Mouse (Mus musculus): ENCODE measurements around the gene Ankrd55. TPM values are rescaled to one million over a fixed set of nuclear protein-coding genes. Genes with fewer than 3 reads are reported as not detected.

Ankrd55 gene
- polyA plus RNA-seq, 1 experiment from 2014 or later: 0.89 TPM

DNA sequence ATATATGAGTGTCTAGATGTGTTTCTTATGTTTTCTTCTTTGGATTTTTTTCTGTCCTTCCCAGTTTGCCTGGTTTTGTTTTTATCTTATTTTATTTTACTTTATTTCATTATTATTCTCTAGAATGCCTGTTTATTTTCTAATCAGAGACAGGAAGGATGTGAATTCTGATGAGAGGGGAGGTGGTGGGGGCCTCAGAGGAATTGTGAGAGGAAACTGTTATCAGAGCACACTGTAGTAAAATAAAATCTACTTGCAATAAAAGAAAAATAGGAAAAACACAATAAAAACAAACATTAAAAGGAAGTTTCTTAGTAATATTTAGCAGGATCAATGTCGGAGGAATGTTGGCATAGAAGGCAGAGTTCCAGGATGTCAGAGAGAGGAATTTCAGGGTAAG lies 116.9 kb downstream of the Ankrd55 start:
- H3K27me3 ChIP-seq: no peaks in the 10 kb centered on the region
- no peaks in the 10 kb centered on the region for H3K9me3 ChIP-seq
- no peaks in the 10 kb centered on the region for H3K36me3 ChIP-seq
- ATAC-seq (ENCODE audit: insufficient number of reproducible peaks, insufficient read depth, low FRiP score, low TSS enrichment, low read depth): no peak
- no peak overlapping the region for H3K4me3 ChIP-seq (replicated peaks)
- H3K4me1 ChIP-seq (replicated peaks): no peaks in the 10 kb centered on the region
- 74% methylated on average over 1 of the region's 1 CpGs for WGBS
- no peak overlapping the region for H3K27ac ChIP-seq
- no peak overlapping the region for H3K9ac ChIP-seq (replicated peaks)
- no peak overlapping the region for H3K4me2 ChIP-seq

DNA sequence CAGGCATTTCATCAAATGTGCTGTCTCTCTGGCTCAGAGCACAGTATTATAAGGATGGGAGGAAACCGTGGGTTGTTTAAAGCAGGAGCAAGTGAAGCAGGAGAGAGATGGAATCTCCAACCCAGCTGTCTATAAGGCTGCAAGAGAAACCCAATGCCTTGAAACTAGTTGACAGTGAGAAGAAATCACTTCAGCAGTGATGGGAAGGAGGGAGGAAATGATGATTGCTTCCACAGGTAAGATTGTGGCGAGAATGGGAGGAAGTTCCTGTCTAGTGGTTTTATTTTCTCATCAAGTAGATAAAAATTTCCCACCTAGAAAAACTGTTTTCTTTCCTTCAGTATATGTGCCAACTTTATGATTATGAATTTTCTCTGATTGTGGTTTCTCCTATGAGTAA lies 118.4 kb downstream of the Ankrd55 start:
- H3K4me1 ChIP-seq (replicated peaks): no peaks in the 10 kb centered on the region
- no peak overlapping the region for H3K9ac ChIP-seq (replicated peaks)
- H3K27me3 ChIP-seq: no peaks in the 10 kb centered on the region
- no peak overlapping the region for H3K4me2 ChIP-seq
- no peak for ATAC-seq (ENCODE audit: insufficient number of reproducible peaks, insufficient read depth, low FRiP score, low TSS enrichment, low read depth)
- H3K4me3 ChIP-seq (replicated peaks): no peak overlapping the region
- H3K27ac ChIP-seq: no peak overlapping the region
- 73% methylated on average over 2 of the region's 2 CpGs for WGBS
- no peaks in the 10 kb centered on the region for H3K9me3 ChIP-seq
- no peaks in the 10 kb centered on the region for H3K36me3 ChIP-seq

DNA sequence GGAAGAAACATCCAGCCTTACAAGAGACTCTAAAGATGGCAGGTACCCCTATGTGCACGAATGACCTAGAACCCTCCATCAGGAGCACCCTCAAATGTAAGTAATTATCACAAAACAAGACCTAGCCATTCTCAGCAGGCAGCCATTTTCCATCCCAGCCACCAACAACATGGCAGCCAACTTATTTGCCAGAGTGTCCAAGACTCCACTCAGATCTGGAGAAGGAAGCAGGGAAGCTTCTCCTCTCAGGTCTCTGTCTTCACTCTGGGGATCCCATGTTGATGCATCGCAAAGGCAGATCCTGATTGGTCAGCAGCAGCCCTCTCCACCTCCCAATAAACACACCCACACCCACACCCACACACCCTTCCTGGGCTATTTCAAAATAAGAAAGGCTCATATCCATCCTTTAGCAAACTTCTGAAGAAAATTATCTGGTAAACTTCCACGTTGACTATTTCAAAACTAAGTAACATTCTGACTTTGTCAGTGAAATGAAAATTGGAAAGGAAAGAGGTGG lies 119.0 kb downstream of the Ankrd55 start:
- Histone ChIP-seq H3K27ac (no peak overlapping the region), H3K27me3 (no peaks in the 10 kb centered on the region), H3K4me1 (replicated peaks) (no peaks in the 10 kb centered on the region), H3K4me2 (no peak overlapping the region), H3K36me3 (no peaks in the 10 kb centered on the region), H3K9ac (replicated peaks) (no peak overlapping the region), H3K4me3 (replicated peaks) (no peak overlapping the region), H3K9me3 (no peaks in the 10 kb centered on the region)
- ATAC-seq (ENCODE audit: insufficient number of reproducible peaks, insufficient read depth, low FRiP score, low TSS enrichment, low read depth): no peak
- WGBS: 88% methylated on average over 3 of the region's 3 CpGs

DNA sequence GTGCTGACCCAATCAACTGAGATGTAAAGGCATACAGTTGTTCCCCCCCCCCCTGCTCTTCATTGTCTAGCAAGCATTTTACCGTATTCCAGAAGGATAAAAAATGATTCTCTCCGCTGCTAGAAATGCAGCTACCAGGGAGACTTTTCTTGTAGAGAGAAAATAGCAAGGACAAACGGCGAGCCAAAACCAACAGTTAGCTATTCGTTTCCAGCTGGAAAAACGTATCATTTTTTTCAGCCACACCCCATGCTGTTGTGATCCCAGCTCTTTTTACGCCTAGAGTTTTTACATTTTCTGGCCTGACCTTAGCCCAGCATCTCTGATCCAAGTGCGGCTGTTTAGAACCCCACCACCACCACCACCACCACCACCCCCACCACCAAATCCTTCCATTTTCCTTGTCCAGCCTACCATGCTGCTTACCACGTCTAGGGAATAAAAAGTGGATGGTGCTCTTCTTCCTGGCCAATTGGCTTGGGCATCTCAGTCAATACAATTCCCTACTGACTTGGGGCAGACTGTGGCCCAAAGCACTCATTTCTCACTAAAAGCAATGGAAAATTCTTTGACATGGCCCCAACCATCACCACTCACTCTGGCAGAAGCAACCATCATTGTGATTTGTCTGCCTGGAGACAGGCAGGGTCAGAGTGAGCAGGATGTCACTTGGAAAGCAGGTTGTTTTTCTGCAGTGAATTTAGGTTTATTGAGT lies 119.7 kb downstream of the Ankrd55 start:
- Histone ChIP-seq H3K4me2 (no peak overlapping the region), H3K27me3 (no peaks in the 10 kb centered on the region), H3K4me3 (replicated peaks) (no peak overlapping the region), H3K9ac (replicated peaks) (no peak overlapping the region), H3K9me3 (no peaks in the 10 kb centered on the region), H3K4me1 (replicated peaks) (no peaks in the 10 kb centered on the region; the same call in 1 of the 2 replicates), H3K36me3 (no peaks in the 10 kb centered on the region), H3K27ac (no peak overlapping the region)
- ATAC-seq (ENCODE audit: insufficient number of reproducible peaks, insufficient read depth, low FRiP score, low TSS enrichment, low read depth): no peak
- 93% methylated on average over 9 of the region's 9 CpGs for WGBS

DNA sequence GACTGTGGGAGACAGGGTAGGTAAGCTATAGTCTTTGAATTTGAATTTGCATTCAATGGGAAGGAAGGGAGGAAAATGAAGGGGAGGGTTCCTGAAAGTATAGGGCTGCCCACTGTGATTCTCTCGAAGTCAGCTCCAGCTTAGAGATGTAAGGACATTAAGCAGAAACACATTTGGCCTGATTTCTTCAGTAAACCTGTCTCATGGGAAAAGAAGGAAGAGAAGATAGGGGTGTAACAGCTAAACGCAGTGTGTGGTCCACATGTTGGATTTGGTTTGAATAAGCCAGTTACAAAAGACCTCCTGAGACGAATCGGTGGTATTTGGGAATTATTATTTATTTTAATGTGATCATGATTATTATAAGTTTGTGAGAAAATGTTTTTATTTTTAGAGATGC lies 120.5 kb downstream of the Ankrd55 start:
- WGBS: 88% methylated on average over 4 of the region's 4 CpGs
- H3K9me3 ChIP-seq: no peaks in the 10 kb centered on the region
- no peak for ATAC-seq (ENCODE audit: insufficient number of reproducible peaks, insufficient read depth, low FRiP score, low TSS enrichment, low read depth)
- H3K9ac ChIP-seq (replicated peaks): no peak overlapping the region
- no peaks in the 10 kb centered on the region; the same call in 1 of the 2 replicates for H3K4me1 ChIP-seq (replicated peaks)
- H3K36me3 ChIP-seq: no peaks in the 10 kb centered on the region
- no peaks in the 10 kb centered on the region for H3K27me3 ChIP-seq
- H3K4me3 ChIP-seq (replicated peaks): no peak overlapping the region
- no peak overlapping the region for H3K27ac ChIP-seq
- no peak overlapping the region for H3K4me2 ChIP-seq

DNA sequence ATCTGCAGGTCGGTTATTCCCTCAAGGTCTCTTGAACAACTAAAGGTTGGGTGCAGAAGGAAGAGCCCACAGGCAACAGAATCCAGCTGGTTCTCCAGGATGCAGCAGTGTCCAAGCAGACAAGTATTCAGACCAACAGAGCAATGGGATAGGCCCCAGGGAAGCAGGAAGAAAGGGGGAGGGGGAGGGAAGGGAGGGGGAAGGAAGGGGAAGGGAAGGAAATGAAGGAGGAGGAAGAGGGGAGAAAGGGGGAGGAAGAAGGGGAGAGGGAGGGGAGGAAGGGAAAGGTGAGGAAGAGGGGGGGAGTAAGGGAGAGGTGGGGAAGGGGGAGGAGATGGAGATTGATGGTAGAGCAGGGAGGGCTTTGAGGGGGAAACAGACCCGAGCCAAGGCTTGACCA lies 121.1 kb downstream of the Ankrd55 start:
- no peak overlapping the region for H3K9ac ChIP-seq (replicated peaks)
- no peak for ATAC-seq (ENCODE audit: insufficient number of reproducible peaks, insufficient read depth, low FRiP score, low TSS enrichment, low read depth)
- WGBS: 75% methylated on average over 2 of the region's 2 CpGs
- H3K9me3 ChIP-seq: no peaks in the 10 kb centered on the region
- no peak overlapping the region for H3K27ac ChIP-seq
- H3K36me3 ChIP-seq: no peaks in the 10 kb centered on the region
- H3K4me3 ChIP-seq (replicated peaks): no peak overlapping the region
- H3K4me1 ChIP-seq (replicated peaks): no peaks in the 10 kb centered on the region; the same call in 1 of the 2 replicates
- H3K27me3 ChIP-seq: no peaks in the 10 kb centered on the region
- H3K4me2 ChIP-seq: no peak overlapping the region

DNA sequence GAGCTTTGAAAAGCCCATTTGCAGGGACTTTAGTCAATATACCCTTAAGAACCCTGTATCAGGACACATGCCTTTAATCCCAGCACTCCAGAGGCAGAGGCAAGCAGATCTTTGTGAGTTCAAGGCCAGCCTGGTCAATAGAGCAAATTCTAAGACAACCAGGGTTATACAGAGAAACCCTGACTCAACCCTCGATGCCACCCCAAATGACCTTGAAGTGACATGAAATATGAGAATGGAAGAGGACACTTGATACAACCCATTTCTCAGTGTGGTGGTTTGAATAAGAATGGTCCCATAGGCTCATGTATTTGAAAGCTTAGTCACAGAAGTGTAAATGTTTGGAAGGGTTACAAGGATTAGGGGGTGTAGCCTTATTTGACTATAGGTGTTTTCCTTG lies 121.6 kb downstream of the Ankrd55 start:
- Histone ChIP-seq H3K27ac (no peak overlapping the region), H3K36me3 (no peaks in the 10 kb centered on the region), H3K9ac (replicated peaks) (no peak overlapping the region), H3K4me2 (no peak overlapping the region), H3K4me3 (replicated peaks) (no peak overlapping the region), H3K4me1 (replicated peaks) (no peaks in the 10 kb centered on the region; the same call in 1 of the 2 replicates), H3K9me3 (no peaks in the 10 kb centered on the region), H3K27me3 (no peaks in the 10 kb centered on the region)
- whole genome bisulfite sequencing: 87% methylated on average over 1 of the region's 1 CpGs
- ATAC-seq (ENCODE audit: insufficient number of reproducible peaks, insufficient read depth, low FRiP score, low TSS enrichment, low read depth): no peak

DNA sequence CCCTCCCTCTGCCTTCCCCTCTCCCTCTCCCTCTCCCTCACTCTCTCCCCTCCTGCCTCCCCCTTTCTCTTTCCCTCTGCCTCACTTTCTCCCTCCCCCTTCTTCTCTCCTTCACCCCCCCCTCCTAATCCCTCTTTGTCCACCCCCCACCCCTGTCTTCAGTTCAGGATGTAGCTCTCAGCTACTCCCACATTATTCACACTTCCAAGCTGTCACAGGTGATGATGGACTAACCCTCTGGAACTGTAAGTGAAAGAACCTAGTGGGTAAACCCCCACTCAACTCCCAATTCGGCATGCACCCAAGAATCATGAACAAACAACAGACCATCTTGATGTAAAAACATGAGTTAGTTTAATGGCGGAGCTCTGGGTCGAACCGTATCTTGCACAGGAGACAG lies 122.2 kb downstream of the Ankrd55 start:
- no peaks in the 10 kb centered on the region for H3K27me3 ChIP-seq
- H3K9ac ChIP-seq (replicated peaks): no peak overlapping the region
- ATAC-seq (ENCODE audit: insufficient number of reproducible peaks, insufficient read depth, low FRiP score, low TSS enrichment, low read depth): no peak
- no peak overlapping the region for H3K4me2 ChIP-seq
- no peaks in the 10 kb centered on the region for H3K36me3 ChIP-seq
- no peaks in the 10 kb centered on the region for H3K9me3 ChIP-seq
- H3K27ac ChIP-seq: no peak overlapping the region
- H3K4me1 ChIP-seq (replicated peaks): no peaks in the 10 kb centered on the region; the same call in 1 of the 2 replicates
- no peak overlapping the region for H3K4me3 ChIP-seq (replicated peaks)
- 86% methylated on average over 4 of the region's 4 CpGs for WGBS

DNA sequence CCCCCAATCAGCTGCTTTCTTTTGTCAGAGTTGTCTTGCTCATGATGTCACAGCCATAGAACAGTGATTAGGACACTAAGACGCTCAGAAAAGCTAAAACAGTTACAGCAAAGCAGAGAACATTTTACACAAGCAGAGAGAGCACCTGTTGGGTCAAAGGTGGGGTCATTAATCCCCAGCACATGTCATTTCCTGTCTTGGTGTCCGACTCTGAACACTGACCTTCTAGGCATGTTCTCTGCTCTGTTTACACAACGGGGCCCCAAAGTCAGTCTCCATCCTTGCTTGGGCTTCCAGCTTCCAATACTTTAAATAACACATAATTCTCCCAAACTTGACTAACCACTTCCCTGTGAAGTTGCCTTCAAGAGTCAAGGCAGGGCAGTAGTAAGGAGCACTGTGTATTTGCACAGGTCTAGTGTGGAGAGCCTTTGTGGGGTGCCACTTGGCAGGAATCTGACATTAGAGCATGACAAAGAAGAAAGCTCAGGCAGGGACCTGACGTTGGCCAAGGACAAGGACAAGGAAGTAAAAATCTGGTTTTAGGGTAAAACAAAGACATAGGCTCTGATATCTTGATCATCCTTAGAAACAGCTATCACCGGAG lies 123.1 kb downstream of the Ankrd55 start:
- no peaks in the 10 kb centered on the region for H3K36me3 ChIP-seq
- H3K4me2 ChIP-seq: no peak overlapping the region
- H3K27ac ChIP-seq: no peak overlapping the region
- H3K9ac ChIP-seq (replicated peaks): no peak overlapping the region
- H3K27me3 ChIP-seq: no peaks in the 10 kb centered on the region
- H3K4me1 ChIP-seq (replicated peaks): peaks cover 6% of the 10 kb centered on the region
- 59% methylated on average over 5 of the region's 5 CpGs for WGBS
- H3K4me3 ChIP-seq (replicated peaks): no peak overlapping the region
- H3K9me3 ChIP-seq: no peaks in the 10 kb centered on the region
- no peak for ATAC-seq (ENCODE audit: insufficient number of reproducible peaks, insufficient read depth, low FRiP score, low TSS enrichment, low read depth)

DNA sequence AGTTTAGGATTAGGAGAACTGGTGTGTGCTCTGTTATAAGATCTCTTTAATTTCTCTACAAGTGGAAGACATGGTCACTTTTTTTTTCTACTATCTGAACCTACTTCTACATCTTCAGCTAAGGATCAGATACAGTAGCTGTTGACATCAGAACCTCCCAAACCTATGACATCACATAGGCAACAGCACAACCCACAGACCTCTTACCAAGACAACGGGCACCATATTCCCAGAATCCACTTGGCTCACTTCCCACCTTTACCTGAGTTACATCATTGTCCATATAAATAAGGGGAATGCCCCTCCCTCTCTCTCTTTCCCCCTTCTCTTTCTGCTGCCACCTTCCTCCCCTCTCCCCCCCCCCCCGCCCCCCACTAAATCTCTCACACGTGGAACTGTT lies 124.0 kb downstream of the Ankrd55 start:
- WGBS: 65% methylated on average over 2 of the region's 3 CpGs
- no peaks in the 10 kb centered on the region for H3K27me3 ChIP-seq
- no peaks in the 10 kb centered on the region for H3K9me3 ChIP-seq
- no peak overlapping the region for H3K4me2 ChIP-seq
- H3K36me3 ChIP-seq: no peaks in the 10 kb centered on the region
- no peak overlapping the region for H3K27ac ChIP-seq
- peaks cover 15% of the 10 kb centered on the region for H3K4me1 ChIP-seq (replicated peaks)
- ATAC-seq (ENCODE audit: insufficient number of reproducible peaks, insufficient read depth, low FRiP score, low TSS enrichment, low read depth): no peak
- no peak overlapping the region for H3K4me3 ChIP-seq (replicated peaks)
- H3K9ac ChIP-seq (replicated peaks): no peak overlapping the region

DNA sequence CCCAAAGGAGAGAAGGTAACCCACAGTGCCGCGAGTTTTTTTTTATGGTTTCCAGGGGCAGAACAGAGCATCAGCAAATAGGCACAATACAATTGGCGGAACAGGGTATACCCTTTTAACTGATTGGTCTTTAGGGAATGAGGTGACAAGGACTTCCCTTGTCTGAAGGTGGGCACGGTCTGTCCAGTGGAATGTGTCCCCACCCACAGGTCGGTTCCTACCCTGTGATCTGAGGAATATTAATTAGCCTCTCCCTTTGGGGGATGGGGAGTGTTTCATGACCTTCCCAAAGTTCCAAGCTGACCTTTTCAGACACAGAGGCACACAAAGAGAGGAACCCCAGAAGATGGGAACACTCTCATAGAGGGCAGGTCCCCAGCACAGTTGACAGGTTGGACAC lies 124.6 kb downstream of the Ankrd55 start:
- Histone ChIP-seq H3K9me3 (no peaks in the 10 kb centered on the region), H3K36me3 (no peaks in the 10 kb centered on the region), H3K4me2 (no peak overlapping the region), H3K4me3 (replicated peaks) (no peak overlapping the region), H3K27ac (no peak overlapping the region), H3K27me3 (no peaks in the 10 kb centered on the region), H3K9ac (replicated peaks) (no peak overlapping the region), H3K4me1 (replicated peaks) (peaks cover 16% of the 10 kb centered on the region)
- no peak for ATAC-seq (ENCODE audit: insufficient number of reproducible peaks, insufficient read depth, low FRiP score, low TSS enrichment, low read depth)
- WGBS: 67% methylated on average over 5 of the region's 5 CpGs

DNA sequence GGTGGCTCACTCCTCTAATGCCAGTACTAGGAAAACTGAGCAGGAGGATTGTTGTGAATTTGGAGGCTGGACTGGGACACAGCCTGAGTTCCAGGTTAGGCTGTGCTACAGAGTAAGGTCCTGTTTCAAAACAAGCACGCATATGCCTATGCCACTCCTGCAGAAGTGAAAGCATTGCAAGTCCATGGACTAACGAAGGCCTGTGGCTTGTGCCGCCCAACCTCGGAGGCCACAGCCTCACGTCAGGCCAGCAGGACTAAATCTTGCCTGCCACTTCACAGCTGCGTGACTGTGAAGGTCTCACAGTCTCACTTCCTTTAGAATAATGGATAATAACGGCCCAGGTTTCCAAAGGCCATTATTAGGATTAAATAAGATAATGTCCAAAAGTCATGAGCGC lies 125.4 kb downstream of the Ankrd55 start:
- Histone ChIP-seq H3K27ac (no peak overlapping the region), H3K4me1 (replicated peaks) (peaks cover 16% of the 10 kb centered on the region)

More for the DNA sequence above, 125.4 kb downstream of the Ankrd55 start:
- Histone ChIP-seq H3K4me3 (replicated peaks) (no peak overlapping the region), H3K27me3 (no peaks in the 10 kb centered on the region), H3K4me2 (no peak overlapping the region), H3K9me3 (no peaks in the 10 kb centered on the region), H3K36me3 (no peaks in the 10 kb centered on the region), H3K9ac (replicated peaks) (no peak overlapping the region)
- WGBS: 66% methylated on average over 8 of the region's 8 CpGs
- ATAC-seq (ENCODE audit: insufficient number of reproducible peaks, insufficient read depth, low FRiP score, low TSS enrichment, low read depth): no peak

Data from limb, embryonic 12.5 days (tissue).